Mouse (Mus musculus) kidney, embryonic 16.5 days (tissue): ENCODE measurements around the gene Heyl. TPM values are rescaled to one million over a fixed set of nuclear protein-coding genes. Genes with fewer than 3 reads are reported as not detected.

Experiments
- ATAC-seq: fragments of 200-750 bp; cut with Nextera tagmentation; 2 replicates; pipeline ENCODE4 v1.8.0; 2017; ENCODE audit warnings: moderate TSS enrichment; ENCODE audit not compliant: low FRiP score, low TSS enrichment
- H3K27ac ChIP-seq: fragments of 300-500 bp; sonication (generic); 2 replicates; pipeline ENCODE4 v1.5.1; 2014; ENCODE audit warnings: low read length
- H3K27me3 ChIP-seq: fragments of 300-500 bp; sonication (generic); 2 replicates; pipeline ENCODE4 v1.6.1; 2014; ENCODE audit warnings: low read length, control low read depth, mixed read lengths; ENCODE audit not compliant: insufficient read depth
- H3K36me3 ChIP-seq: fragments of 300-500 bp; sonication (generic); 2 replicates; pipeline ENCODE4 v1.6.1; 2014; ENCODE audit warnings: low read length, control low read depth, mixed read lengths; ENCODE audit not compliant: insufficient read depth
- H3K4me1 ChIP-seq: fragments of 300-500 bp; sonication (generic); 2 replicates; pipeline ENCODE4 v1.6.1; 2014; ENCODE audit warnings: low read length, control low read depth, mixed read lengths; ENCODE audit not compliant: insufficient read depth
- H3K4me2 ChIP-seq: fragments of 300-500 bp; sonication (generic); replicated peaks from 2 replicates; pipeline ENCODE4 v1.6.1; 2014; ENCODE audit warnings: low read depth, low read length
- H3K4me3 ChIP-seq: fragments of 300-500 bp; sonication (generic); 2 replicates; pipeline ENCODE4 v1.5.1; 2014; ENCODE audit warnings: mild to moderate bottlenecking, low read length
- H3K9ac ChIP-seq: fragments of 300-500 bp; sonication (generic); replicated peaks from 2 replicates; pipeline ENCODE4 v1.6.1; 2014; ENCODE audit warnings: low read length
- H3K9me3 ChIP-seq: fragments of 300-500 bp; sonication (generic); 2 replicates; pipeline ENCODE4 v1.6.1; 2016; ENCODE audit warnings: low read length, control low read depth
- WGBS: fragments of 180-500 bp; shearing (Covaris S2); extraction: QIAGEN DNeasy Blood & Tissue Kit; methylation state at CpG from one replicate; pipeline ENCODE4 v1.1.7; 2014; 5-methylcytosine and 5-hydroxymethylcytosine counted together
- polyA plus RNA-seq: library from polyadenylated mRNA; unstranded; fragments of >200 nt; fragmentation: Nextera tagmentation; extraction: Ambion mirVana; gene quantifications from 2 replicates; pipeline ENCODE4 v1.2.1, GENCODE M21; 2015

Gene Heyl
- polyA plus RNA-seq, 1 experiment from 2014 or later = 48.8 TPM

DNA sequence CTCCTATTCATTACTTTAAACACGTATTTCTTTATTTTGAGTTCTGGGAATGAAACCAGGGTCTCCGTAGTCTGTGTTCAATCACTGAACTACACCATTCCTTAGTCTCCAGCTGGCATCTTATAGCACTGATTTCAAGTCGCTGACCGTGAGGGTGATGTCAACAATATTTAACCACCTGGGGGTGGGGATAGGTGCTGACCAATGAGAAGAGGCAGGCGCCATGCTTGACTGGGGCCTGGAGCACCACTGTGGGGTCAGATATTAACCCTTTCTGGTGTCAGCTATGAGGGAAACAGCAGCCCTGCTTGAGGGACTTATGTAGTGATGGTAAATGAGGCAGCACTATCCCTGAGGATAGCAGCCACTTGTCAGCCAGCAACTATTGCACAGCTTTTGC lies 21.9 kb upstream of the Heyl start:
- H3K36me3 ChIP-seq = no peaks in the 10 kb centered on the region
- no peak overlapping the region for H3K4me3 ChIP-seq
- no peaks in the 10 kb centered on the region for H3K9me3 ChIP-seq
- H3K27ac ChIP-seq = no peak overlapping the region
- no peak overlapping the region for H3K9ac ChIP-seq
- 38% methylated on average over 5 of the region's 5 CpGs for WGBS
- no peak overlapping the region for H3K4me2 ChIP-seq
- 0 out of 2 replicates have a peak, but pooled peaks cover 10% of the 10 kb centered on the region for H3K4me1 ChIP-seq
- ATAC-seq = peak; percentile 50; the same call in 1 of the 2 replicates
- no peaks in the 10 kb centered on the region for H3K27me3 ChIP-seq

DNA sequence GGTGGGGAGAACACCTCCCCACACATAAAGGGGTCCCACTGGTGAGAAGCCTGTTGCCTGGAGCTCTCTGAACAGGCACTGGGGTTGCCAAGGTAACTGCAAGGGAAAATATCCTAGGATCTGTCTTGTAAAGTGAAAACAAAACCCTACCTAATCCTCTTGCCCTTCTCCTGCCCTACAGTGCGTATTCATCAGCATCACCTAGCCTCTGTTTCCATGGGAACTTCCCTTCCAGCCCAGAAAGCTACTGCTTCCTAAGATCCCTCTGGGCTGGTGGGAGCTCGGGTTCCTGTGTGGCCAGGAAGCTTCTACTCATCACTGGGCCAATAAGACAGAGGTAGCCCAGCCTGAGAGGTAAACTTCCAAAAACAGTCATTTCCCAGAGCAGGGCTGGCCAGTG lies 21.0 kb upstream of the Heyl start:
- no peak for ATAC-seq
- WGBS = 58% methylated on average over 2 of the region's 2 CpGs
- no peaks in the 10 kb centered on the region for H3K27me3 ChIP-seq
- H3K9me3 ChIP-seq = no peaks in the 10 kb centered on the region
- H3K27ac ChIP-seq = no peak overlapping the region
- H3K4me3 ChIP-seq = no peak overlapping the region
- H3K9ac ChIP-seq = no peak overlapping the region
- 0 out of 2 replicates have a peak, but pooled peaks cover 10% of the 10 kb centered on the region for H3K4me1 ChIP-seq
- H3K4me2 ChIP-seq = no peak overlapping the region
- H3K36me3 ChIP-seq = no peaks in the 10 kb centered on the region

DNA sequence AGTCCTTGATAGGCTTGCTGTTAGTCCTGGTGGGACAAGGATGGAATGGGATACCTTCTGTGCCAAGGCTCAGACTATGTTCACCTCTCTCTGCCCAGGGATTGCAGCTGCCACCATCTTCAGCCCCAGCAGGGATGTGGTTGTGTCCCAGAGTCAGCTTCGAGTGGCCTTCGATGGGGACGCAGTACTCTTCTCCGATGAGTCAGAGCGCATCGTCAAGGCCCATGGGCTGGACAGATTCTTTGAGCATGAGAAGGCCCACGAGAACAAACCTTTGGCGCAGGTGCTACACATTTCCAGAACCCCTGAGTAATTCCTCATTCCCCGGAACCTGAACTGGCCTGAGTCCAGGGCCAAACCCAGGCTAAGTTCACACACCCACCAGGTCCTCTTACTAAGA lies 19.4 kb upstream of the Heyl start:
- 0 out of 2 replicates have a peak, but pooled peaks cover 10% of the 10 kb centered on the region for H3K4me1 ChIP-seq
- H3K36me3 ChIP-seq = no peaks in the 10 kb centered on the region
- no peak overlapping the region for H3K4me3 ChIP-seq
- H3K4me2 ChIP-seq = no peak overlapping the region
- no peak overlapping the region for H3K9ac ChIP-seq
- H3K9me3 ChIP-seq = no peaks in the 10 kb centered on the region
- WGBS = 93% methylated on average over 9 of the region's 9 CpGs
- no peak overlapping the region for H3K27ac ChIP-seq
- no peak for ATAC-seq
- no peaks in the 10 kb centered on the region for H3K27me3 ChIP-seq

DNA sequence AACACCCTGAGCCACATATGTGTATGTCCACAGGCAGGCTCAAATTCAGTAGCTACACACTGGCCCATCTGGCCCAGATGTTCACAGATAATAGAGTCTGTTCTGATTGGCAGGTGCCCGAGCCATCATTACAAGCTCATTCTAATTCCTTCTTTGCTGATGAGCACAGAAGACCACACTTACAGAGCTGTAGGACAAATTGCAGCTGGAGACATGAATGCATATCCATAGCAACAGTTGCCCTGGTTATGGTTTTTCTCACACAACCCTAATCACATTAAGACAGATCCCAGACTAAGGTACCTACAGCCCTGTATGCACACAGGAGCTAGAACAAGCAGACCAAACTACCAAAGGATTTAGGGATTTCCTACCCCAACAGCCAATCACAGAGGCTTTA lies 18.0 kb upstream of the Heyl start:
- Histone ChIP-seq H3K27me3 (no peaks in the 10 kb centered on the region), H3K36me3 (no peaks in the 10 kb centered on the region), H3K27ac (no peak overlapping the region), H3K9me3 (no peaks in the 10 kb centered on the region), H3K4me2 (no peak overlapping the region), H3K4me3 (no peak overlapping the region), H3K9ac (no peak overlapping the region), H3K4me1 (0 out of 2 replicates have a peak, but pooled peaks cover 10% of the 10 kb centered on the region)
- WGBS = 86% methylated on average over 1 of the region's 1 CpGs
- no peak for ATAC-seq

DNA sequence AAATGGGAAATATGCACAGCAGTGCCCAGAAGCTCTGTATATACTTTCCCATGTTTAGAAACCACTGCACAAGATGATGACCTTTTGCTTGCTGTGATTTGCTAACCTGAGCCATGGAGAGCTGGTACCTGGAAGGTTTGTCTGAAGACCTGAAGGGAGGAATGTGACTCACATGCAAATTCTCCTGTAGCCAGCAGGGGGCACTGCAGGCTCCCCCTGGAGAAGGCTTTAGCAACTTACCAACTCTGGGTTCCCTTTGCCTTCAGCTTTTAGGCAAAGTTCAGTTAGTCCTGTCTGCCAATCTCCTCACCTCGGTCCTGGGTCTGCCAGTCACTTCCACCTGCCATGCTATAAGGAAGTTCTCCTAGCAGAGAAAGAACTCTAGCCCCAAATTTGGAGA lies 16.6 kb upstream of the Heyl start:
- Histone ChIP-seq H3K9ac (no peak overlapping the region), H3K27me3 (no peaks in the 10 kb centered on the region), H3K27ac (no peak overlapping the region), H3K4me3 (no peak overlapping the region), H3K9me3 (no peaks in the 10 kb centered on the region), H3K4me2 (no peak overlapping the region), H3K36me3 (no peaks in the 10 kb centered on the region), H3K4me1 (0 out of 2 replicates have a peak, but pooled peaks cover 1% of the 10 kb centered on the region)
- ATAC-seq = no peak
- WGBS = 10% methylated on average over 1 of the region's 1 CpGs

DNA sequence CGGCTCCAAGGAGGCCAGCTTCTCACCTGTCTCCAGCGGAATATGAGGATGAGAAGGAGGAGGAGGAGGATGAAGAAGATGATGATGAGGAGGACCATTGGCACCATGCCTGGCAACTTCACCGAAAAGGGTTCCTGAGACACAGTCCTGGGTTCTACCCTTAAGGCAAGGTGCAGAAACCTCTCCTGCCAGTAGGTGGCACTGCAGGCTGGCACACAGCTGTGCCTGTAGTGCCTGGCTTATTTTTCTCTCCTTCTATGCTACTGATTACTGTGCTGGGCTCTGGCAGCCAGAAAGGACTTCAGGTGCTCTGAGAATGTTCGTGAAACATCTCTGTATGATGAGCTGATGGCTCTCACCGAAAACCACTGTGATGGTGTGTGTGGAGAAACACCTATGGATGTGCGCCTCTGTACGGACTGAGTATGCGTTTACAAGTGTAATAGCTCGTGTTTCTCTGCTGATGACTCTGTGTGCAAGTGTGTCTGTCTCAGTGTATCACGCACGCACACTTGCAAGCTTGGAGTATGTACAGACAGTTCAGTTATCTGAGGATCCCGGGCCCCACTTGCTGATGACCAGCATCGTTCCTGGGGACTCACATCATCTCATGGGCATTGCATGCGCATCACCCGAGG lies 13.5 kb upstream of the Heyl start:
- peak; percentile 91 for ATAC-seq
- no peak overlapping the region for H3K9ac ChIP-seq

DNA sequence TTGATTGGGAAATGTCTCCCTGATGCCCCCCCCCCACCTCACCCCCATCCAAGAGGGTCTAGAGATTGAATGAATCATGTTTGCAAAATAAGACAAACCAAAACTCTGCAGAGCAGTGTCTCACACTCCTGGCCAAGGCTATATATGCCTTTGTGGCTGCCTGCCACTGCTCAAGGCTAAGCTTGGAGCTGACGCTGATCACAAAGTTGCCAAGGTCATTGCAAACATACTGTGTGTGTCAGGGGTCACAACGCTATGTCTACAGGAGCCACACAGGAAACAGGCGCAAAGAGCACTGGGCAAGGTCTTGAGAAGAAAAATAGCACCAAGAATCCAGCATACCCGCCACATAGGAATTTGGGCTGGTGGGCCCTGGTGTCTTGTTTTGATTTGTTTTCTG lies 12.7 kb upstream of the Heyl start:
- Histone ChIP-seq H3K4me2 (no peak overlapping the region), H3K27me3 (no peaks in the 10 kb centered on the region), H3K4me3 (no peak overlapping the region), H3K9ac (no peak overlapping the region), H3K36me3 (no peaks in the 10 kb centered on the region), H3K27ac (no peak overlapping the region), H3K9me3 (no peaks in the 10 kb centered on the region), H3K4me1 (peaks cover 2% of the 10 kb centered on the region)
- WGBS = 74% methylated on average over 4 of the region's 4 CpGs
- no peak for ATAC-seq

More for the DNA sequence above, 13.5 kb upstream of the Heyl start:
- Histone ChIP-seq H3K4me3 (no peak overlapping the region), H3K4me1 (no peaks in the 10 kb centered on the region), H3K27ac (no peak overlapping the region), H3K27me3 (no peaks in the 10 kb centered on the region), H3K4me2 (no peak overlapping the region), H3K36me3 (no peaks in the 10 kb centered on the region), H3K9me3 (no peaks in the 10 kb centered on the region)
- 63% methylated on average over 15 of the region's 15 CpGs for WGBS

DNA sequence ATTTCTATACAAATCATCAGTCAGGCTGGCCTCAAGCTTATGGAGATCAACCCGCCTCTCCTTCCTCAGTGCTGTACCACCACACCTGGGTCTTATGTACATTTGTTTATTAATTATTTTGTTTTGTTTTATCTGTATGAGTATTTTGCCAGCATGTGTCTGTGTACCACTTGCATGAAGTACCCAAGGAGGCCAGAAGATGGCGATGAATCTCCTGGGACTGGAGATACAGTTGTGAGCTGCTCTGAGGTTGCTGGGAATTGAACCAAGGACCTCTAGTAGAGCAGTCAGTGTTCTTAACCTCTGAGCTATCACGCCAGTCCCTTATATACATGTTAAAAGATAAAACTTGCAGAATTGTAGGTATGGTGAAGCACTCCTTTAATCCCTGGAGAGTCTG lies 10.0 kb upstream of the Heyl start:
- H3K4me1 ChIP-seq = peaks cover 29% of the 10 kb centered on the region
- WGBS = 65% methylated on average over 3 of the region's 3 CpGs
- no peak for ATAC-seq
- no peaks in the 10 kb centered on the region for H3K9me3 ChIP-seq
- no peaks in the 10 kb centered on the region for H3K27me3 ChIP-seq
- no peak overlapping the region for H3K9ac ChIP-seq
- no peaks in the 10 kb centered on the region for H3K36me3 ChIP-seq
- H3K4me3 ChIP-seq = no peak overlapping the region
- H3K4me2 ChIP-seq = no peak overlapping the region
- no peak overlapping the region for H3K27ac ChIP-seq

DNA sequence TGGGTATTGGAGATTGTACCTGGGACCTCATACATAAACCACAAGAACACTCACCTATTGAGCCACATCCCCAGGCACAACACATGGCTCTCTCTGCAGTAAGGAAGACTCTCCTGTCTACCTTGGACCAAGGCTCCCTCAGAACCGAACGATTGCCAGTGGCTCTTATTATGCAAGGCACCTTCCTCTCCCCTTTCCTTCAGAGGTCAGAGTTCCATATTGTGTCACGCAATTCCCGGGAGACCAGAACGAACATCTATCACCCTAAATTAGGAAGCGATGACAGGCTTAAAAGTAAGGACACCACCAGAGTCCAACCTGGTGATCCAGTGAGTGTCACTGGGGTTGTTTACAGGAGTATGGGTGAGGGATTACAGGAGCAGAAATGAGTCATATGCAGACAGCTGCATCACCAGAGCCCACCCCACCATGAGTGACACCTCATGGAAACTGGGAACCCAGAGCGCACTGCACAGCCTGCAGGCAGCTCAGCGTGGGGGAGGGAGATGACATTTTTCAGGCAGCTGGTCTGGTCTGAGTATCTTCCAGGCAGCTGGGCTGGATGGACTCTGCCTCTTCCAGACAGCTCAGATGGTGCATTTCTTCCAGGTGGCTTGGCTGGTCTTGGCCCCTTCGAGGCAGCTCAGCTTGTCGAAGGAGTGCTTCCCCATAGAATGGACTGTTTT lies 7.5 kb upstream of the Heyl start:
- WGBS = 34% methylated on average over 10 of the region's 10 CpGs
- Histone ChIP-seq H3K4me2 (no peak overlapping the region), H3K27me3 (no peaks in the 10 kb centered on the region), H3K27ac (no peak overlapping the region), H3K36me3 (no peaks in the 10 kb centered on the region), H3K4me1 (peaks cover 43% of the 10 kb centered on the region), H3K4me3 (no peak overlapping the region), H3K9me3 (no peaks in the 10 kb centered on the region), H3K9ac (no peak overlapping the region)
- peak; percentile 31; the same call in 1 of the 2 replicates for ATAC-seq

DNA sequence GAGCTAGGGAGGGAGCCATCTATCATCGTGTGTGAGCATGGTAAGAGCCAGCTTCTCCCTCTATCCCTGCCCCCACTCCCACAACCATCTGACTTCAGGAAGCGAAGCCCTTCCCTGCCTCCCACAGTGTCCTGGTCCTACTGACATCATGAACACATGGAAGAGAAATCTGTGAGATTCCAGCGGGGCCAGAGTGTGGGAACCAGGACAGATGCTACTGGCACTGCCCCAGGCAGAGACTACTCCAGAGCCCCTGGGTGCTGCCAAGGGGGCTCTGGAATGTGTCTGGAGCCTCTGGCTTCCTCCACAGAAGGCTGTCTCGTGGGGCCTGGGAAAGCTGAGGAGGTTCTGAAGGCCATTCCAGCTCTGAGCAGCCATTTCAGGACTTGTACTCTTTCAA lies 5.6 kb upstream of the Heyl start:
- Histone ChIP-seq H3K36me3 (no peaks in the 10 kb centered on the region), H3K4me3 (no peak overlapping the region), H3K27me3 (no peaks in the 10 kb centered on the region), H3K4me1 (peaks cover 51% of the 10 kb centered on the region), H3K27ac (0 out of 2 replicates have a peak overlapping the region, but pooled peaks have one; percentile 21), H3K4me2 (no peak overlapping the region), H3K9ac (no peak overlapping the region), H3K9me3 (no peaks in the 10 kb centered on the region)
- ATAC-seq = no peak; the same call in 1 of the 2 replicates
- 27% methylated on average over 4 of the region's 4 CpGs for WGBS
